Mouse (Mus musculus): ENCODE measurements at regions not wholly inside any gene's neighbourhood (a gene's known extent, or its start where the extent isn't known, plus 50 kb on each side); places are given as distances from the start of the nearest gene placed in this dataset.
A peak's percentile ranks its signal among the peaks of the same experiment; 100 is the strongest.

DNA sequence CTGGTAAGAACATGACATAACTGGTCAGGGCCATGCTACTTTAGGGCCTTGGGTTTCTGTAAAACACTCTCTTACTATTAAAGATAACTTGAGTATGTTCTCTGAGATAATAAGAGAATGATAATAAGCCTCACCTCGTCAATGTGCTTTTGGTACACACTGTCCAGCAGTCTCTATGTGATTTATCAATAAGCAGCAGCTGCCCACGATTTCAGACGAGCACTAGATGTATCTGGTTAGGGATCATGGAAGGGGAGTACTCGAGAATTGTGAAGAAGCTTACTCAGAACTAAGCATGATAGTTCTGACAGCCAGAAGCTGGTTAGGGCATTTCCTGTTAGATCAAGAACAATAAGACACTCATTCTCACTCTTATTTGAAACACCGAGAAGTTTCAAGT, 53.8 kb downstream of the Neurod6 start:
- no peak for DNase-seq

DNA sequence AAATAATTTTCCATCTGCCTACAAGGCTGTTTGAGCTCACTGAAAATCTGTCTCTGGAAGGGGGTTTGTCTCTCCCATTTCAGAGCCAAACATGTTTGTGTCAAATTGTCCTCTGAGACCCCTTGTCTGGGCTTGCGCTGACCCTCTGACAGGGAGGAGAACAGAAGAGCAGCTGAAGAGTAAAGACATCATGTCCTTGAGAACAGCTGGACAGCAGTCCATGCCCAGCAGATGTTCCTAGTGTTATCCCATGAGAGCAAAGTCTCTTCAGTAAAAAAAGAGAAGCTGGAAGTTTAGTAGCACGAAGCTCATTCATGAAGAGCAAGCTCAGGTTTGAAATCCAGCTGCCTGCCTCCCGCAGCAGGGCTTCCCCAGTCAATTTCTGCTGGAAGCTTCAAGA, 60.7 kb downstream of the Neurod6 start:
- DNase-seq, result no peak

- DNase-seq, result peak in 1 of 2 experiments; percentile 0
Observed at GRCm38 (mm10) chr6:55617922-55618481, 63.1 kb downstream of the Neurod6 start.

GRCm38 (mm10) chr6:55610395-55610794, 70.7 kb downstream of the Neurod6 start:
- no peak for DNase-seq

- no peak for DNase-seq
Observed at GRCm38 (mm10) chr6:55609976-55610375, 71.1 kb downstream of the Neurod6 start.

GRCm38 (mm10) chr6:55609053-55609452, 72.0 kb downstream of the Neurod6 start:
- no peak for DNase-seq

- DNase-seq, result no peak
Observed at GRCm38 (mm10) chr6:55597088-55597487, 84.0 kb downstream of the Neurod6 start.

GRCm38 (mm10) chr6:55592126-55592525, 88.9 kb downstream of the Neurod6 start:
- DNase-seq, result no peak

DNA sequence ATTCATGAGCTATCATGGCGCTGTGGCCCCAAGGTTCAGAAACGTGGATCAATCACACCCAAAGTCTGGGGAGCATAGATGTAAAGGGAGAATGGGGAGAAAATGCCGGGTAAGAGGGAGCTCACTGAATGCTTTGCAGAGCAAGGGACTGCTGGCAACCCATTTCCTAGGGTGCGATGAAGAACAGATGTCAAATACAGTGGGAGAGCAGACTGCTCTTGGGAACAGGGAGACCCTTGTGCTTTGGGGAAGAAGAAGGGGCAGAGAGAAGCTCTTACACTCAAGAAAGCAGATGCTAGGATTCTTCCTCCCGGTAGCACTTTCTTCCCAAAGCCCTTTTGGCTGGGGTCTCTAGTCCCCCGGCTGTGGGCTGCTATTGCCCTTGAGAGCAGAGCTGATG, 100.0 kb downstream of the Neurod6 start:
- DNase-seq, result no peak

DNA sequence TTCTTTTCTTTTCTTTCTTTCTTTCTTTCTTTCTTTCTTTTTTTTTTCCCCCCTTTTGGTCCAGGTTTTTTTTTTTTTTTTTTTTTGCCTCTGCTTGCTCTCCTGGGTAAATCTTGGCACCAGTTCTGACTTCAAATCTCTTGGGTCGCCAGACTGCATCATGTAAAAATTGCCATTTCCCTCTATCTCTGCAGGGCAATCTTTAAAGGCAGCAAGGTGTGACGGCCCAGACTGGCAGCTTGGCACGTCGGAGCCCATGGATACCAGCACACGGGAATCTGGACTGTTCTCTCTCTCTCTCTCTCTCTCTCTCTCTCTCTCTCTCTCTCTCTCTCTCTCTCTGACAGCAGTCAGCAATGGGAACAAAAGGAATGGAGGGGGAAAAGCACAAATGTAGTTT, 101.0 kb downstream of the Neurod6 start:
- no peak for DNase-seq

GRCm38 (mm10) chr6:55579611-55580010, 101.5 kb downstream of the Neurod6 start:
- no peak for DNase-seq

GRCm38 (mm10) chr6:55579105-55579504, 102.0 kb downstream of the Neurod6 start:
- DNase-seq, result no peak

DNA sequence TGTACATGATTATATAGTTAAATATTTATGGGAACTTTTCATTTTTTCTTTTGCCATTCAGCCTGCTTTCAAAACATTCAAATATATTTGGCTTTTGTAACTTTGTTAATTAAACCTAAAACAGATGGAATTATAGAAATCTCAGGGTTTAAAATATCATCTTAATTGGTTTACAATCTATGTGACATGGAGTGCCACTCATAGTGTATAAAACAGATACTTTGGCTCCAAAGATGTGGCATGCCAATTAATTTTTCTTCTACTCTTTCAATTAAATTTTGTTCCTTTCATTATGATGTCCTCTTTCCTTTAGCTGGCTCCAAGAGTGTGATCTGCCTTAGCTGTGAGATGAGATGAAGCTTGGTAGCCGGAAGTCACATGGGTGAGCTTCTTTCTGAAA, 103.0 kb downstream of the Neurod6 start:
- DNase-seq, result no peak

DNA sequence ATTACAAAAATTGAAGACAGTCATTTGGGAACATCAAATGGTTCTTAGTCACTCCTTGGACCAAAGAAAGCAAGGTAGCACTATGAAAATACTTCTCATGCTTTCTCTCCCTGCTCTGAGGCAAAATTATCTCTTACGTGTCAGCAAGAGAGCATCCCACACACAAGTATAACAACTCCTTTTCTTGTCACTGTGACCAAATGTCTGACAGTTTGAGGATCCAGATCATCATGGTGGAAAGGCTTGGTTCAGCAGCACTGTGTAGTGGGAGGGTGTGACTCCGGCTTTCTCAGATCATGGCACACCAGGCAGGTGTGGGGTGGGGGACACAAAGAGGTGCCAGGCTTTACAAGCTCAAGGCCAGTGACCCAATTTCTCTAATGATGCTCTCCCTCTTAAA, 113.5 kb downstream of the Neurod6 start:
- DNase-seq, result no peak

DNA sequence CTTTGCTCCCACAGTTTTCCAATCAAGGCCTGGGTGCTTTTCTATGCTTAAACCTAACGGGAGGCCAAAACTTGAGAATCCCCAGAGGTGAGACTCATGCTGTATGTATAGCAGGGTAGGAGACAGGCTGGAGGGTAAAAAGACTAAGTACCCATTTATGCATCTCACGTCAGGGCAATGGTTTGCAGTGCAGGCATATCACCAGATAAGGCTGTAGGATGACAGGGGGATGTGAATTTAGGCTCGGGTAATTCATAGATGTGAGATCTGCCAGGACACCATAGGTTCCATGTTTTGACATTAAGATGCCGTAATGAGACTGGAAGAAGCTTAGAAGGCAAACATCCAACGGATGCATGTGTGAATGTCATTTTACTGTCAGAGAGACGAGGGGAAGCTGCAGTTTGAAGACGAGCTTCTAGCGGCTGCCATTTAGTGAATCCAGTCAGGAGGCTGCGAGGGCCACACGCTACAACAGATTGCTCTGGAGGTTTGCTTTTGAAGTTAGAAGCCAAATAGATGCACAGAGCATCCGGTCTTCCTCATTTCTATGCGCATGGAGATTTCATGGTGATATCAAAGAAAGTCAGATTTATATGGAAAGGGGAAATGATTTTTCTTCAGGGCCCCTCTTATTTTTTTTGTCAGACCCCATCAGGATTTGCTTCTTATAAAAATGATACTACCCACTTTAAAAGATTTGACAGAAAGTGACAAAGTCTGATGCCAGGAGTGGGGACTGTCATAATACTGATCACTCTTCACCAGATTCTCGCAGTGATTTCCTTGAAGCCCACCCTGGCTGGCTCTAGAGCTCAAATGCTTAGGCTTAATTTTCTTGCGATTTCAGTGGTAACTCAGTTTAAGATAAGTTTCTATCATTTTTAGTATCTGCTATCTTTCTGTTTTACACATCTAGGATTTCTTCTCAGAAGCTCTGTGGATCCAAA, 113.8 kb downstream of the Adcyap1r1 start:
- no peak for DNase-seq

GRCm38 (mm10) chr6:55560606-55561005, 108.8 kb downstream of the Adcyap1r1 start:
- no peak for DNase-seq

DNA sequence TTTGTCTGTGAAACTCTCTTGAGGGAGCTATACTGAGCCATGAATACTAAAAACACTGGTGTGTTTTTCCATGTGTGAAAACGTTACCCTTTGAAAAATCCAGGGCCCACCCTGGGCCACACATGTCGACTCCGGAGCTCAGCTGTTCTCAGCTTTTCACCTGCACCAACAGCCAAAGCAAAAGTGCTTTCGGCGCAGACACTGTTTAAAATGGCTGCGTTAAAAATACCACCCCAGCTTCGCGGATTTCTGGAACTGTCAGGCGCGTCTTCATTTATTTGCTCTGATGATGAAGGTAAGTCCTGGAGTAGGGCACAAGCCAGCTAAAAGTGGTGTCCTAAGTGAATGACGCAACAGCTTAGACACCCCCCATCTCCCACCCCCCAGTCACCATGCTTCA, 108.0 kb downstream of the Adcyap1r1 start:
- DNase-seq, result no peak

All from adrenal gland, postnatal 36 days (tissue).